Mouse (Mus musculus): ENCODE data around the gene Prpf4.

Gene Prpf4

DNA sequence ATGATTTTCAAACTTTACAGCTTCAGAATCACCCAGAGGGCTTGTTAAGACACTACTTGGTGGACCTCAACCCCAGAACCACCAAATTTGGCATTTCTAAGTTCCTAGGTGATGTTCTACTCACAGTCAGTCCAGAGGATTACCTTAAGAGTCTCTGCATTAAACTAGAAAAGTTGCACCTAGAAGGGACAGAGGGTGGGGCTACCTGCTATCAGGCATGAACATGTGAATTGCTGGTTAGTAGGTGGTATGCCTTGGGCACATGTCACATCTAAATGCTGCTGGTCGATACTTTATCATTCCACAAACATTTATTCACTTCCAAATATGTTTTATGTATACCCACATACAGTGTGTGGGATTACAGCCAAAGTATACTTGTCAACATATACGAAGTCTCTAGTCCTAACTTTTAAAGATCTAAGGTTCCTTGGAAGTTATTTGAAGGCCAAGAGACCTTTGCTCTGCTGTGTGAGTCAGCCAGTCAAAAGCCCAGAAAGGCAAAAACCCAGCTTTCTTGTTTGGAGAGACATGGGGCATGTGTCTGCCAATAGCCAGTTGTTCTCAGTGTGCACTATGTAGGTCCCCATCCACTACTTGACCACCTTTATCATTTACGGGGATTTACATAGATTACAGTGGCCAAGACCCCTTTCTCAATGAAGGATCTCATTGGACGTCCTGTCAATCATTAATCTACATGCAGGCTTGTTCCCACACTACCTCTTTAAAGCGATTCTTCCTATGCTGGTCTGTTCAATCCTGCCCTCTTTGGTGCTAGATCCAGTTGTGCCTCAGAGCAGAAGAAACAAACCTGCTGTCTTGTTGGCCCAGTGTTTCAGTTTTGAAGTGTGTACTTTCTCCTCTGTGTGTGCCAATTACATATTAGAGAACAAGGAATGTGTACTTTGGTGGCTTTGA, 18.7 kb upstream of the Prpf4 start:
- DNase-seq = no peak

DNA sequence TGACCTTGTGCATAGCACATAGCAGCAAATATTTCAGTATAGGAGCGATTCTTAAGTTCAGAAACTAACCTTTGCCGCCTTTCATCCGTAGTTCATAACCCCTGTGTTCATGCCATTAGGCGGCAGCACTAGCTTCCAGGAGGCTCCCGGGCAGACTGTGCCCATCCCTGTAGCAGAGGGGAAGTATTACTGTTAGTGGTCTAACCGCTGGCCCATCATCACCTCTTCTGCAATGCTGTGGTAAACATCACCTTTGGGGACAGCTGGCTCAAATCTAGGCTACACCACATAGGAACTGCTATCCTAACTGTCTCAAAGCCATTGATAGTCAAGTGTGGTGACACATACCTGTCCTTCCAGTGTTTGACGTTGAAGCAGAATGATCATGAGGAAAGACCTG, 16.7 kb upstream of the Prpf4 start:
- no peak for DNase-seq

- DNase-seq = no peak
These were observed 15.1 kb upstream of the Prpf4 start for GRCm38 (mm10) chr4:62393459-62393858.

DNA sequence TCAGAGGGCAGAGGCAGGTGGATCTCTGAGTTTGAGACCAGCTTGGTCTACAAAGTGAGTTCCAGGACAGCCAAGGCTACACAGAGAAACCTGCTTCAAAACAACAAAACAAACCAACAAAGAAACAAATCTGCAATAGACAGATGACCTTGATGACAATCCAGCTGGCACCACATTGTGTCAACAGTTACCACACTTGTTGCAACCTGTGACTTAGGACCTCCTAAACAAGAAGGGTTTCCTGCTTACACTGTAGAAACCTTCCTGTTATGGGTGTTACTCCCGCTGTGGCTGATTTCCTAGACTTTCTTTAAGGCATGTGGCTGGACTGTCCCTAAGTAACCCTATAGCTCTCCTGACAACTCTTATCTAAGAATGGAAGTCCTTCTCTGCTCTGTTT, 12.8 kb upstream of the Prpf4 start:
- DNase-seq = no peak

GRCm38 (mm10) chr4:62397616-62398365, 10.8 kb upstream of the Prpf4 start:
- no peak for DNase-seq

DNA sequence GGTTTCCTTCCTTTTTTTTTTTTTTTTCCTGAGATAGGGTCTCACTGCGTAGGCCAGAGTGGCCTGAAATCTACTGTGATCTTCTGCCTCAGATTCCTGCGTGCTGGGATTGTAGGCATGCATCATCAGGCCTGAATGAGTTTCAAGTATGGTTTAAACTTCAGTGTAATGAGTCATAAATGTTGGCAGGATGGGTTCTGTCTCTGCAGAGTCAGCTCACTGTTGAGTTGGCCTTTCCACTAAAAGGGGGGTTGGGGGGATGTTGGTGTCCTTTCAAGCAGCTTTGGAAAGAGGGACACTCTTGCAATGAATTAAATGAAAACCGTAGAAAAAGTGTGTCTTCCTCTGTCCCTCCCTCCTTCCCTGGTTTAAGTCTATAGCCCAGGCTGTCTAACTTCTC, 9.6 kb upstream of the Prpf4 start:
- DNase-seq = no peak

DNA sequence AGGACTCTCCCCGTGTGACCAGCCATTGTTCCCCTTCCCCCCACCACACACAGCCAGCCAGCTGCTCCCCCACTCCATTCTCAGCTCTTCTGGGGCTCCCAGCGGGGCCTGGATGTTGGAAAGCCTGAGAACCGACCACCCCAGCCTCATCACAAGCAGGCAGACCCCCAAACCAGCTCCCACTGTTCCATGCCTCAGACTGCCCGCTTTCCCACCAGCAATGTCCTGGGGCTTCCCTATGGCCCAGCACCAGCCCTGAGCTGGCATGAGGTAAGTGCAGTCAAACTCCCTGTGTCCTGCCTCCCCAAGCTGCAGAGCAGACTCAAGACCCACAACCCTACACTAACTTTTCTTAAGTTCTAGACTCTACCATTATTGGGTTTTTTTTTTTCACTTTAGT, 2.5 kb upstream of the Prpf4 start:
- DNase-seq = no peak

DNA sequence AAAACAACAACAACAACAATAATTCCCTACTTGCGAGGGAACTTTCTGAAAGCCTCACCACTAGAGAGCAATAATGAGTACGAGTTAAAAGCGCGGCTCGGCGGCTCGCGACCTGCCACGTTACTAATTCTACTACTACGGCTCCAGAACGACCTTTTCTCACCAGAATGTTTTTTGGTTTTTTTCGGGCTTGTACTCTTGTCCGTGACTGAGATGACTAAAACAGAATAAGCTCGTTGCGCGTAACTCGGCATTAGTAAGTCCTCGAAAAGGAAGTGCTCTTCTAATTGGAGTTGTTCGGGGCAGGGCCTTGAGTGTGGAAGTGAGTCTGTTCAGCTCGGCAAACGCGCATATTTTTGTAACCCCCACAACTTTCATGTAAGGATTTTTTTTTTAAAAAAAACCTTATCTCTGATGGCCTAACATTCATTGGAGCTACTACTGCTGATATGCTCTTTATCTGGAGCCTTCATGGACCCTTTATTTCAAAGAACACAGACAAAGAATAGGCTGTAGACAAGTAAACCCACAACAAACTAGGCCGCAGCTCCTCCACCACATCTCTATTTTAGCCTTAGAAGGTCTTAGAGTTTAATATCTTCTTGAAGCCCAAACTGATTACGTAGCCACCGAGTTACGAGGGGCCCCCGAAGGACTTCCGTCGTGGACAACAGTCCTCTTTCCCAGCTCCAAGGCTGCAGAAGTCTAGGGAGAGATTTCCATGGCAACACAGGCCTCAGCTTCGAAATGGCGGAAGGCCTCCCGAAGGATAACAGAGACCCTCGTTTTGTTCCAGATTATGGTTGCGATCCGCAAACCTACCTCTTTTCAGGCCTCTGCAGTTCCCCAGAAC, 641 bp upstream of the Prpf4 start:
- peak; percentile 42 for DNase-seq

DNA sequence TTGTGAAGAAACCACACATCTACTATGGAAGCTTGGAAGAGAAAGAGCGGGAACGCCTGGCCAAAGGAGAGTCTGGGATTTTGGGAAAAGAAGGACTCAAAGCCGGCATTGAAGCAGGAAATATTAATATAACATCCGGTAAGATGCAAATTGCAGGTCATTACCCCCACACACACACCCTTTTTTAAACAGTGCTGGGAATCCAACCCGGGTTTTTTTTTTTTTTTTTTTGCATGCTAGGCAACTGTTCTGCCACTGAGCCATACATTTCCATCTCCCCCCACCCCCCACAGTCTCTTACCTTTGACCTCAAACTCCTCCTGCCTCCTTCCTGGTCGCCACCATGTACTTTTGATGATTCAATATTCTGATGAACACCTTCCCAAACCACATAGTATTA, 1.0 kb downstream of the Prpf4 start:
- no peak for DNase-seq

- no peak for DNase-seq
These were observed 1.7 kb downstream of the Prpf4 start for GRCm38 (mm10) chr4:62410325-62410724.

DNA sequence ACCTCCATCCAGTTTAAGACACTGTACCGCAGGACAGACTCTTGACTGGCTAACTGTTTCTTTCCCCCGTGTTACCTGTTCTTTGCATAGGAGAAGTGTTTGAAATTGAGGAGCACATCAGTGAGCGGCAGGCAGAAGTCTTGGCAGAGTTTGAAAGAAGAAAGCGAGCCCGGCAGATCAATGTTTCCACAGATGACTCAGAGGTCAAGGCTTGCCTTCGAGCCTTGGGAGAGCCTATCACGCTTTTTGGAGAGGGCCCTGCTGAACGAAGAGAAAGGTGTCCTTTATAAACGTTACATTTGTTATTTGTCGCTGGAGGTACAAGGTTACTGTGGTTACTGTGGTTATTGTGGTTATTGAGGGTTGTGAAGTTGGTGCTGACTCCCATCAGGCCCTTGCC, 3.0 kb downstream of the Prpf4 start:
- no peak for DNase-seq

- no peak for DNase-seq
These were observed 9.9 kb downstream of the Prpf4 start for GRCm38 (mm10) chr4:62418448-62418847.

GRCm38 (mm10) chr4:62419091-62419490, 10.5 kb downstream of the Prpf4 start:
- DNase-seq = no peak

DNA sequence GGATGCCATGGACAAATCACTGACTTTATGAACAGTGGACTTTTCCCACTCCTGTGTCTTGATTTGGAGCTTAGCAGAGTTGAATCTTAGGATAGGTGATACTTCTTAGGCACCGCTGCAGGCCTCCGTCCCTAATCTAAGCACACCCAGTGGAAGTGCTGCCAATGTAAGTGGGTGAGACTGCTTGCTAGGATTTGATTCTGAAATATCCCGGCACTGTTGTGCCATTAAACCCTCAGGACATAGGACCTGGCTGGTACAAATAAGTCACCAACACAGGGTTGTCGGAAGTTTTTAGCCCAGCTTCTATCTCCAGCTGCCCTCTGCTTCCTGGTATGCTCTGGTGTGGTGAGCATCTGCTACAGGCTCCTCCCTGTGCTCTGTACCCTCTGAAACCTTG, 17.3 kb downstream of the Prpf4 start:
- DNase-seq = no peak

DNA sequence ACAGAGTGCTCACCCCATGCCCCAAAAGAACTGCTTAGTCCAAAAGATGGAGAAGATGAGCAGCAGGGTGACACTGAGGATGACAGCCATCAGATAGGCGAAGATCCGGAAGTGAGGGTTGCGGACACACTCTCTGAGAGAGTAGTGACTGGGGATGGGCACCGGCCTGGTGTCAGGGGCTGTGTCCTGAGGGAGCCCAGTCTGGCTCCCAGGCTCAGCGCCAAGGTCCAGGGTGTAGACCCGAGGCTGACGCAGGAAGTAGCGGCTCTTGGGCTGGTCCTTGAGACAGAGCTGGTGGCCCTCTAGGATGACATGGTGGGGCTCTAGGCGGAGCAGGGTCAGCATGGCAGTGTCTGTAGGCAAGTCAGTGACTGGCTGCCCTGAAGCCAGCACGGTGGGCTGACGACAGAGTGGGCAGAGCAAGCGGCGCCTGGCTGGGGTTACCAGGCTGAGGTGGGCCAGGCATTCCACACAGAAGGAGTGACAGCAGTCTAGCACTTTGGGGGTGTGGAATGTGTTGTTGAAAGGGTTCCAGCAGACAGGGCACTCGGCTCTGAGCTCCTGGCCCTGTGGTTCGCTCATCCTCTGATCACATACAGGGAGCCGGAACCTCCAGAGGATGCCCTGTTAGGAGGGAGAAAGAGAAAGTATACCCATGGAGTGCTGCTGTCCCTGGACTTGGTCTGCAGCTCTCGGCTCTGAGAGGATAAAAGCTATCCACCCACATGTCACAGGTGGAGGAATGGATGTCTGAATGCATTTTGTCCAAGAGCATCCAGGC, 19.6 kb downstream of the Prpf4 start:
- no peak for DNase-seq

GRCm38 (mm10) chr4:62429616-62430015, 21.0 kb downstream of the Prpf4 start:
- DNase-seq = no peak

DNA sequence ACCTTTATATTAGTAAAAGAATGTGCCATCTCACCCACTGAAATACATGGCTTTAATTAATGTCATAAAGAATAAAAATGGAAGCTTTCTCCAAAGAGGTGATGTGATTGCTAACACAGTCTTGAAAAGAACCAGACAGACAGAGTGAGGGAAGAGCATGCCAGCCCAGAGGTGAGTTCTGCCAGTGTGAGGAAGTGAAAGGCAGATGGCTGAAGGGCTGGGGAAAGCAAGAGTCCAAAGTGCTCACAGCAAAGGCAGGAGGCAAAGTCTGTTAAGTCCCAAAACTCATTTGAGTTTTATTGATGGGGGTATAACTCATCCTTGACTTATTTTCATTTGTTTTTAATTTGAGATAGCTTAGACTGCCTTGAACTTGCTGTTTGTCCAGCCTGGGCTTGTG, 22.1 kb downstream of the Prpf4 start:
- DNase-seq = no peak

DNA sequence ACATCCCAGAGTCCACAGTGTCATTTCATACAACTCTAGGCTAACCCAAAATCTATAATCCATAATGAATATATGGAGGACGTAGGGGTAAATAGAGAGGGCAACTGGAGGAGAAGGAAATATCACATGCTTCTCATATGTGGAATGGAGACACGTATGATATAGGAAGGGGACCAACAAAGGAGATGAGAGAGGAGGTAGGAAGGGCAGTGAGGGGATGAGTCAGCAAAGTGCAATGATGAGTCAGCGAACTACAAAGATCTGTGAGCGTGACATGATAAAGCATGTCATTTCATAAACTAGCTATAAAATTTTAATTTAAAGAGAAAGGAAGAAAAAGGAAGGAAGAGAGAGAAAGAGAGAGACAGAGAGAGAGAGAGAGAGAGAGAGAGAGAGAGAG, 22.9 kb downstream of the Prpf4 start:
- no peak for DNase-seq

DNA sequence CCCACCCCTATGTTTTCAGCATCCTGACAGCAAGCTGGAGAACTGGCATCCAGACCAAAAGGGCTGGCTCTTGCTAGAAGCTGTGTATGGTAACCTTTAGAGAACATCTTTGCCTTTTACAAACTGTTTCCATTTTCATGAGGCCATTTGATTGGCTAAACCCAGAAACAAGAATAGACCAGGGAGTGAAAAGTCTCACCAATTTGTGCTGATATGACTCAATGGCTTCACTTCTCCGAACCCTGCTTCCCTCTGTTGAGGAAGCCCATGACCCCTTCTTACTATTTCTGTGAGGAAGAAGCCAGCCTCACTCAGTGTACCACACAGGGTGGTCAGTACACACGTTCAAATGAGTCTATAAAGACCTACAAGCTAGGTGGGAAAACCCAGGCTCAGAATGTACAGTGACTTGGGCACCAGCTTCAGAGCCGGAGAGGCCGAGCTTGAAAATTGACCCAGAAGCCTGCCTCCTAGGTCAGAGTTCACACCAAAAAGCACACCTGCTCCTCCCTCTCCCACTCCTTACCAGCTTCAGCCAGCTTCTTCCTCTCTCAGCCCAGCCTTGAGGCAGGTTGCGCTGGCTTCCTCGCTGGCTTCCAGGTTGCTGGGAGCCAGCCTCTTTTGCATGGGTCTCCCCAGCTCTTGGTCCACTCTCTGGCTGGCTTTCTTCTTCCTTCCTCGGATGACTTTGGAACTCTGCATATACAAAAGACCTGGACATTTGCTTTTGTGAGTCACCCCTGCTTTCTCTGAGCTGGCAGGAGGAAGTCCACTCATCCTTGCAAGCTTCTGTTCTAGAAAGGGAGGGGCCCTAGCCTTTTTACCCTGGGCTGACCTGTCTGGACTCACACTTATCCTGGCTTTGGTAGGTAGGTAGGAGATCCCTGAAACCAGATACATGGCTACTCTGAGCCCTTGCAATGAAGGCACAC, 25.6 kb downstream of the Prpf4 start:
- DNase-seq = no peak

DNA sequence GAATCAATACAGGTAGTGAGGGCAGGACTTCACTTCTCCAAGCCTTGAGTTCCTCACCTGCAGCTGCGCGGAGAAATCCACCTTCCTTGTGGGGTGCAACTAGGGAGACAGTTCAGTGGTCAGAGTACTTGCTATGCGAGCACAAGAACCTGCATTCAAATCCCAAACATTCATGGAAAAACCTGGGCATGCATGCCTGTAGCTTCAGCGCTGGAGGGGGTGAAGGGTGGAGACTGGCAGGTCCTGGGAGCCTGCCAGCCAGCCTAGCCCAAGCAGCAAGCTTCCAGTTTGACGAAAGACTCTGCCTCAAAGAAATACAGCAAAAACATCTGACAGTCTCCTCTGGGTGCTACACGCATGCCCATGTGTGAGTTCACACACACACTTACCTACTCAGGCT, 26.5 kb downstream of the Prpf4 start, which contains the start of gene Rnf183:
Gene Rnf183, minus strand, starts transcription at position 172 of the 400 bp plus-strand sequence.
- DNase-seq = no peak

DNA sequence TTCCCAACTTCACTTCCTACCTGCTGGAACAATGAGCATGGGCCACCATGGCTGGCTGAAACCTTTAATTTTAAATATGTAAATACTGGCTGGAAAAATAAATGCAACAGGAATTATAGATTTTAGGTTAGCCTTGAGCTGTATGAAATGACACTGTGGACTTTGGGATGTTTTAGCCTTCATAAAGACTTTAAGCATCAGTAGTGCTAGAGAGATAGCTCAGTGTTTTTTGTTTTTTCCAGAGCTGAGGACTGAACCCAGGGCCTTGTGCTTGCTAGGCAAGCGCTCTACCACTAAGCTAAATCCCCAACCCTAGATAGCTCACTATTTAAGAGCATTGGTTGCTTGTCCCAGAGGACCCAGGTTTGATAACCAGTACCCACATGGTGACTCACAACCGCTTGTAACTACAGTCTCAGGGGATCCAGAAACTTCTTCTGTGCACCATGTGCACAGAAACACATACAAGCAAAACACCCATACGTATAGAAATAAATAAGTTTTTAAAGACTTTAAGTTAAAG, 28.7 kb downstream of the Prpf4 start:
- DNase-seq = no peak
